Mouse (Mus musculus): Measurements from ENCODE around the gene AW146154. TPM values are rescaled to one million over a fixed set of nuclear protein-coding genes. Genes with fewer than 3 reads are reported as not detected.

AW146154 gene
- polyA plus RNA-seq (2021; fragmentation: Nextera tagmentation) = 6.4 and 8.0 TPM in 2 replicates
- long read RNA-seq, experiment 1, partial matches to known transcripts = 0 of 8 reads
- long read RNA-seq, experiment 1, other reads (novel, unspliced or antisense) = 5 of 8 reads
- long read RNA-seq, experiment 2, transcript AW146154-201 (4 exons, 3,411 nt) = major isoform, 19 of 40 reads
- long read RNA-seq, experiment 2, partial matches to known transcripts = 1 of 40 reads
- long read RNA-seq, experiment 2, other reads (novel, unspliced or antisense) = 15 of 40 reads

GRCm38 (mm10) chr7:41499389-41500049 lies at the start of gene AW146154, which contains the start of gene Gm20449:
TSS of gene AW146154 (minus strand) at chr7:41499890.
TSS of gene Gm20449 (minus strand) at chr7:41499417.

GRCm38 (mm10) chr7:41448596-41448995 lies 51.1 kb downstream of the AW146154 start, which contains the start of gene Vmn2r57:
TSS of gene Vmn2r57 (minus strand) at chr7:41448696.

Other genes with a start within 250 kb of the AW146154 start
- gene AI987944, start 106.5 kb downstream of the AW146154 start, polyA plus RNA-seq (2021; fragmentation: Nextera tagmentation) = 8.8 and 11.4 TPM in 2 replicates
- gene Vmn2r57, start 51.2 kb downstream of the AW146154 start, polyA plus RNA-seq (2021; fragmentation: Nextera tagmentation) = 0.78 and 0.87 TPM in 2 replicates
- gene Gm20449, start 473 bp downstream of the AW146154 start, polyA plus RNA-seq (2021; fragmentation: Nextera tagmentation) = 0.19 and 0.20 TPM in 2 replicates
- not detected in 2 replicates for gene Gm6871, start 73.8 kb upstream of the AW146154 start, polyA plus RNA-seq (2021; fragmentation: Nextera tagmentation)
- gene 2610021A01Rik, start 99.3 kb upstream of the AW146154 start, polyA plus RNA-seq (2021; fragmentation: Nextera tagmentation) = 9.1 and 9.4 TPM in 2 replicates
- gene Zfp788, start 133.3 kb upstream of the AW146154 start, polyA plus RNA-seq (2021; fragmentation: Nextera tagmentation) = 9.0 and 9.7 TPM in 2 replicates